Mouse (Mus musculus): Measurements from ENCODE around the gene Mlec.

- TF ChIP-seq CTCF (IDR thresholded peaks at IDR 0.05; ENCODE audit: extremely low read depth, insufficient read depth, insufficient read length, insufficient replicate concordance) (no peak), POLR2A (IDR thresholded peaks at IDR 0.05; ENCODE audit: low read depth, low read length) (no peak)
These were observed 1.6 kb downstream of the Mlec start for GRCm38 (mm10) chr5:115156401-115156800.
